Mouse (Mus musculus): ENCODE measurements around the gene Ep400. TPM values are rescaled to one million over a fixed set of nuclear protein-coding genes. Genes with fewer than 3 reads are reported as not detected.

The Ep400 gene
- polyA plus RNA-seq, 1 experiment from 2014 or later: 51.6 TPM

GRCm38 (mm10) chr5:110783150-110783549 is 12.6 kb upstream of the Ep400 start:
- no peaks in the 10 kb centered on the region for H3K9me3 ChIP-seq (ENCODE audit: control insufficient read depth, low read depth, low read length)
- peaks cover 8% of the 10 kb centered on the region; the same call in 1 of the 2 replicates for H3K4me1 ChIP-seq (ENCODE audit: control insufficient read depth, insufficient read depth, low read length)
- H3K9ac ChIP-seq (replicated peaks; ENCODE audit: low read depth, low read length): no peak overlapping the region
- 73% methylated on average over 8 of the region's 8 CpGs for WGBS
- H3K27me3 ChIP-seq (ENCODE audit: control insufficient read depth, insufficient read depth, low read length): no peaks in the 10 kb centered on the region
- no peak for ATAC-seq (ENCODE audit: insufficient number of reproducible peaks, insufficient read depth, low FRiP score, low read depth)
- H3K4me3 ChIP-seq (ENCODE audit: low read depth, low read length): no peak overlapping the region
- no peak overlapping the region for H3K27ac ChIP-seq (ENCODE audit: low read length)
- H3K4me2 ChIP-seq (replicated peaks; ENCODE audit: low read depth, low read length): no peak overlapping the region
- H3K36me3 ChIP-seq (ENCODE audit: control insufficient read depth, insufficient read depth, low read length): peaks cover 33% of the 10 kb centered on the region

DNA sequence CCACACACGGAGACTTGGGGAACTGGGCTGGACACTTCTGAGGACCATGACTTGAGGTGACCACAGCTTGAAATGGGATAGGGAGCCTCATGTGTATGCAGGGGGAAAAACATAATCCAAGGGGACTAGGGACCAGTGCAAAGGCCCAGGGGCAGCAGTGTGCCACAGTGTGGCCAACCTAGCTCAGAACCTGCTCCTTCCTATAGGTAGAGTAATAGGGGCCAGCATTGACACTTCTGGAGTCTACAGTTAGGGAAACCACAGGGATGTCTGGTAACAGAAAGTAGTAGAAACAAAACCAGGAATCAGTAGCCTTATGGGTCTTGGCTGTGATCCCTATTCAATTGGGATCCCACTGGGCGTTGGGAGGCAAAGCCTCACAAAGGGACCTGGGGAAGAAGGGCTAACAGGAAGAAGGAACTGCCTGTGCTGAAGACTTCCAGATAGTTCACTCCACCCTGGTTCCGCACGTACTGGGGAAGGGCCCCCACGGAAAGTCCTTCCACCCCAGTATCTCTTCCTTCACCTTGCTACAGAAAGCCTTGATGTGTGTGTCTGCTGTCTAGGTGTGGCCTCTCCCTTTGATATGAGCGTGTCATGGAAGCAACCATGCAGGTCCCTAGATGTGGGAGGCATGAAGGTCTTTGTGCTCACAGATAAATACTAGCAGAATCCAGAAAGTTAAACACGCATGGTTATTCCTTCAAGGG is 11.2 kb upstream of the Ep400 start:
- peaks cover 23% of the 10 kb centered on the region for H3K36me3 ChIP-seq (ENCODE audit: control insufficient read depth, insufficient read depth, low read length)
- H3K27me3 ChIP-seq (ENCODE audit: control insufficient read depth, insufficient read depth, low read length): no peaks in the 10 kb centered on the region
- no peak overlapping the region for H3K9ac ChIP-seq (replicated peaks; ENCODE audit: low read depth, low read length)
- H3K4me3 ChIP-seq (ENCODE audit: low read depth, low read length): no peak overlapping the region
- H3K4me2 ChIP-seq (replicated peaks; ENCODE audit: low read depth, low read length): no peak overlapping the region
- ATAC-seq (ENCODE audit: insufficient number of reproducible peaks, insufficient read depth, low FRiP score, low read depth): no peak
- H3K4me1 ChIP-seq (ENCODE audit: control insufficient read depth, insufficient read depth, low read length): peaks cover 8% of the 10 kb centered on the region; the same call in 1 of the 2 replicates
- no peak overlapping the region for H3K27ac ChIP-seq (ENCODE audit: low read length)
- no peaks in the 10 kb centered on the region for H3K9me3 ChIP-seq (ENCODE audit: control insufficient read depth, low read depth, low read length)
- WGBS: 79% methylated on average over 7 of the region's 7 CpGs

DNA sequence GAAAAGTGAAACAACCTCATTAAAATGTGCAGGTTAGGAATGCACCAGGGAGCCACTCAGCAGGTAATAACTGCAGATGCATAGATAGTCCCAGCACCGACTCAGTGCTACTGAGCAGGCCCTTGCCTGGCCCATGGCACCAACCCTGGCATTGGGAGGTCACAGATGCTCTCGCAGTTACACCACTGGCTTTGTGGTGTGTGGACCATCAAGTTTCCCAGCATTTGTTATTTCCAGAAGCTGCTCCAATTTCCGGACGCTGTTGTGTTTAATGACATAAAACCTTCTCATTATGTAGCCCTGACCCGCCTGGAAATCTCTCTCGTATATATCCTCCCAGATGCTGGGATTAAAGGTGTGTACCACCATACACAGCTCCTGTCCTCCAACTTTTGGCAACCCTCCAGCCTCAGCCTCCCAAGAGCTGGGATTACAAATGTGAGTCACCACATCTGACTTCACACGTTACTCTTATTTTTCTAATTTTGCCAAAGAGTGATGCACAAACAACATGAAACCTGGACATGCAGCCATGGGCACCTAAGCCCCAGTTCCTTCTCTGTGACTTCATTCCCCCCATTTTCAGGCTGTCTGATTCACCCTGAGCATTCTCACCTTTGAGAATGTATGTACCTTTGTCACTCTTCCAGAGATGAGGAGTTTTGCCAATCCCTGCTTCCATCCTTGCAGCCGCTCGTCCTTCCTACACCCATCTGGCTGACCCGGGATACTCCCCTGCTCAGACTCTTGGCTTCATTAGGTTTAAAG is 10.4 kb upstream of the Ep400 start:
- Histone ChIP-seq H3K4me2 (replicated peaks; ENCODE audit: low read depth, low read length) (peak overlapping the region; percentile 81), H3K9ac (replicated peaks; ENCODE audit: low read depth, low read length) (peak overlapping the region; percentile 77; the same call in 1 of the 2 replicates), H3K9me3 (ENCODE audit: control insufficient read depth, low read depth, low read length) (no peaks in the 10 kb centered on the region), H3K27me3 (ENCODE audit: control insufficient read depth, insufficient read depth, low read length) (no peaks in the 10 kb centered on the region), H3K27ac (ENCODE audit: low read length) (0 out of 2 replicates have a peak overlapping the region, but pooled peaks have one; percentile 27), H3K36me3 (ENCODE audit: control insufficient read depth, insufficient read depth, low read length) (peaks cover 20% of the 10 kb centered on the region), H3K4me3 (ENCODE audit: low read depth, low read length) (peak overlapping the region; percentile 82), H3K4me1 (ENCODE audit: control insufficient read depth, insufficient read depth, low read length) (peaks cover 8% of the 10 kb centered on the region; the same call in 1 of the 2 replicates)
- 55% methylated on average over 10 of the region's 10 CpGs for whole genome bisulfite sequencing
- ATAC-seq (ENCODE audit: insufficient number of reproducible peaks, insufficient read depth, low FRiP score, low read depth): peak; percentile 59; the same call in 1 of the 2 replicates

GRCm38 (mm10) chr5:110779998-110780760 is 9.7 kb upstream of the Ep400 start, which contains the start of gene Pus1:
TSS of gene Pus1 (minus strand) at chr5:110780659.
- Histone ChIP-seq H3K4me1 (ENCODE audit: control insufficient read depth, insufficient read depth, low read length) (peaks cover 8% of the 10 kb centered on the region; the same call in 1 of the 2 replicates), H3K27me3 (ENCODE audit: control insufficient read depth, insufficient read depth, low read length) (no peaks in the 10 kb centered on the region), H3K9ac (replicated peaks; ENCODE audit: low read depth, low read length) (peak within 1 kb of the TSS; percentile 77), H3K27ac (ENCODE audit: low read length) (peak within 1 kb of the TSS; percentile 27; the same call in 1 of the 2 replicates), H3K4me3 (ENCODE audit: low read depth, low read length) (peak within 1 kb of the TSS; percentile 82), H3K36me3 (ENCODE audit: control insufficient read depth, insufficient read depth, low read length) (peaks cover 20% of the 10 kb centered on the region), H3K4me2 (replicated peaks; ENCODE audit: low read depth, low read length) (peak within 1 kb of the TSS; percentile 81), H3K9me3 (ENCODE audit: control insufficient read depth, low read depth, low read length) (no peaks in the 10 kb centered on the region)
- peak; percentile 90 for ATAC-seq (ENCODE audit: insufficient number of reproducible peaks, insufficient read depth, low FRiP score, low read depth)
- under 1% methylated on average over 57 of the region's 57 CpGs for WGBS

DNA sequence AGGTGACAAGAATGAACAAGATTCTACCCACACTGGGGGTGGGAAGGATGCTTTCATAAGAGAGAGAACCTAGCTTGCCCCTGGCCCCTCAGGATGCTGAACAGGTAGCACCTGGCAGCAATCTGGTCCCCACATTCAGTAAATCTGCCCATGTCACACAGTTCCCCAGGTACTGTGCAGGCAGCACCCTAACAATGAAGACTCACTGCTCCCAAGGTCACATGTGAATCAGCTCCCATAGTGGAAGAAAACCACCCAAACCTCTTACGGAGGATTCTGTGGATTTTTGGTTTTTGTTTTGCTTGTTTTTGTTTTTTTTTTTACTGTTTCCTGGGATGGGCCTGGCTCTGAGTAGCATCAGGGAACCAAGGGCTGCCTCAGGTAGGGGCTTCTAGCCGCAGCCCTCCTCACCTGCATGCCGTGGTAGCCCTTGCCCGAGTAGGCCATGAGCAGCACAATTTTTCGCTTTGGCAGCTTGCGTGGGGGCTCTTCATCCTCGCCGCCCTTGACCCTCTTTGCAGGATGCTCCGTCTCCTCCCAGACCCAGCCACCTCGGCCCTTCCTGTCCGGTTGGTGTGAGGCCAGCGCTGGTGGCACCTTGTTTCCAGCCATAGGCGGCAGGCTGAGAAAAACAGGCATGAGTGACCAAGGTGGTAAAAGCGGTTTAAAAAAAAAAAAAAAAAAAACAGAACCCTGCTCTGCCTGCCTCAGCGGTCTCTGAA is 8.9 kb upstream of the Ep400 start:
- peak overlapping the region; percentile 77 for H3K9ac ChIP-seq (replicated peaks; ENCODE audit: low read depth, low read length)
- no peak overlapping the region; the same call in 1 of the 2 replicates for H3K27ac ChIP-seq (ENCODE audit: low read length)
- H3K9me3 ChIP-seq (ENCODE audit: control insufficient read depth, low read depth, low read length): no peaks in the 10 kb centered on the region
- ATAC-seq (ENCODE audit: insufficient number of reproducible peaks, insufficient read depth, low FRiP score, low read depth): no peak
- no peaks in the 10 kb centered on the region for H3K27me3 ChIP-seq (ENCODE audit: control insufficient read depth, insufficient read depth, low read length)
- peak overlapping the region; percentile 81 for H3K4me2 ChIP-seq (replicated peaks; ENCODE audit: low read depth, low read length)
- peaks cover 8% of the 10 kb centered on the region; the same call in 1 of the 2 replicates for H3K4me1 ChIP-seq (ENCODE audit: control insufficient read depth, insufficient read depth, low read length)
- peaks cover 23% of the 10 kb centered on the region for H3K36me3 ChIP-seq (ENCODE audit: control insufficient read depth, insufficient read depth, low read length)
- WGBS: 16% methylated on average over 15 of the region's 15 CpGs
- H3K4me3 ChIP-seq (ENCODE audit: low read depth, low read length): peak overlapping the region; percentile 82

DNA sequence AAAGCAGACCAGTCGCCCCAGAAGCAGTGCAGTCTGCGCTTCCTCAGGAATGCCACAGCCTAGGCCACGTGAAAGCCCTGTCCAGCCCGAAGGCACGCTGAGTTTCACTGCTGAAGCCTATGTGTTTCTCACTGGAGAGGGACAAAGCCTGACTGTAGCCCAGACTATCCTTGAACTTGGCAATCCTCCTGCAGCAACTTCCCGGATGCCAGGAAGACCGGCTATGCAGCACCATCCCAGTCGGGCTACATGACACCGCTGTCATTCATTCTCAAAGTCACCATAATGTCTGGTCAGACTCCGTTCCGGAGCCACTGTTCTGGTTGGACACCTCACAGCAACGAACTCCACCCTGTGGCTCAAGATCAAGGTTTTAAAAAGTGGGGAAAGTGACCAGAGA is 7.7 kb upstream of the Ep400 start:
- Histone ChIP-seq H3K4me3 (ENCODE audit: low read depth, low read length) (no peak overlapping the region), H3K9ac (replicated peaks; ENCODE audit: low read depth, low read length) (no peak overlapping the region), H3K36me3 (ENCODE audit: control insufficient read depth, insufficient read depth, low read length) (peaks cover 33% of the 10 kb centered on the region), H3K4me1 (ENCODE audit: control insufficient read depth, insufficient read depth, low read length) (peaks cover 8% of the 10 kb centered on the region; the same call in 1 of the 2 replicates), H3K4me2 (replicated peaks; ENCODE audit: low read depth, low read length) (no peak overlapping the region), H3K27me3 (ENCODE audit: control insufficient read depth, insufficient read depth, low read length) (no peaks in the 10 kb centered on the region), H3K27ac (ENCODE audit: low read length) (no peak overlapping the region), H3K9me3 (ENCODE audit: control insufficient read depth, low read depth, low read length) (no peaks in the 10 kb centered on the region)
- 90% methylated on average over 12 of the region's 12 CpGs for WGBS
- no peak for ATAC-seq (ENCODE audit: insufficient number of reproducible peaks, insufficient read depth, low FRiP score, low read depth)

GRCm38 (mm10) chr5:110776141-110776540 is 5.6 kb upstream of the Ep400 start:
- Histone ChIP-seq H3K9ac (replicated peaks; ENCODE audit: low read depth, low read length) (no peak overlapping the region), H3K36me3 (ENCODE audit: control insufficient read depth, insufficient read depth, low read length) (peaks cover 37% of the 10 kb centered on the region), H3K4me2 (replicated peaks; ENCODE audit: low read depth, low read length) (no peak overlapping the region), H3K4me3 (ENCODE audit: low read depth, low read length) (no peak overlapping the region), H3K9me3 (ENCODE audit: control insufficient read depth, low read depth, low read length) (no peaks in the 10 kb centered on the region), H3K27ac (ENCODE audit: low read length) (no peak overlapping the region), H3K4me1 (ENCODE audit: control insufficient read depth, insufficient read depth, low read length) (peaks cover 8% of the 10 kb centered on the region; the same call in 1 of the 2 replicates), H3K27me3 (ENCODE audit: control insufficient read depth, insufficient read depth, low read length) (no peaks in the 10 kb centered on the region)
- WGBS: 89% methylated on average over 2 of the region's 2 CpGs
- ATAC-seq (ENCODE audit: insufficient number of reproducible peaks, insufficient read depth, low FRiP score, low read depth): no peak
